Mouse (Mus musculus): ENCODE results near the gene Prg3. TPM values are rescaled to one million over a fixed set of nuclear protein-coding genes. Genes with fewer than 3 reads are reported as not detected.

Gene Prg3
- total and polyA plus RNA-seq, 3 experiments = not detected

DNA sequence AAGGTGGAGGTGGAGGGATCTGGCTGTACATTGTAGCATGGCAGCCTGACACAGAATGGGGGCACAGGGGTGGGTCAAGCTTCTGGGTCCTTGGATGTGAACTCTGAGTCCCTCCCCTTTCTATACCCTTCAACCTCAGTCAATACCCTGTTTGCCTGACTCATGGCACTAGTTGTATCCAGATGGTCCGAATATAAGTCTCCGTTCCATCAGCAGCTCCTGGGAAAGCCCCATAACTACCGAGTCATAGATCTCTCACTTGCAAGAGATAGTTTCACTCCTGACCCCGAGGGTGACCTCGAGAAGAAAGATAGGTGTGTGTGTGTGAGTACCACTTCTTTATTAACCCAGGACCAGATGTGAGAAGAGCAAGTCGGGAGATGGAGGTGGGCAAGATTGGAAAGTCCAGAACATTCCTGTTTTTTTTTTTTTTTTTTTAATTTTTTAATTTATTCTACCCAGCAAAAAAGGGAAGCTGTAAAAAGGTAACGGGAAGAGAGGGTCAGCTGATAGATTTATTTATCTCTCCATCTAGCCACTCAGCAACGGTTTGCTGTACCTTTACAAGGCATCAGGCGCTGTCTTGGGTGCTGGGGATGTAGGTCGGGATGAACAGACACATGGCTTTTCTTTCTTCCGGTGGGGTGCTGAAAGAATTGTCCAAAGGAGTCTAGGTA, 29.3 kb upstream of the Prg3 start:
- no peak for DNase-seq (ENCODE audit: extremely low read depth)
- H3K27ac ChIP-seq (ENCODE audit: insufficient read depth, low read depth) = peak overlapping the region; percentile 78
- H3K9me3 ChIP-seq (replicated peaks; ENCODE audit: low read length) = peaks cover 3% of the 10 kb centered on the region
- peaks cover 23 to 88% of the 10 kb centered on the region in 2 experiments for H3K4me1 ChIP-seq (ENCODE audit: control insufficient read depth in 1 of 2, insufficient read depth in 2 of 2)
- no peaks in the 10 kb centered on the region; the same call in 1 of the 2 replicates for H3K79me2 ChIP-seq (replicated peaks; ENCODE audit: control insufficient read depth, extremely low read depth, insufficient read depth, poor library complexity, severe bottlenecking)
- H3K4me2 ChIP-seq (ENCODE audit: insufficient read depth, low read depth, poor library complexity, severe bottlenecking) = no peak overlapping the region; the same call in 1 of the 2 replicates
- in situ Hi-C loops (cut with MboI; ENCODE audit: low pct_ligation_motif_present, low pct_unique_long_range_greater_than_20kb, low sequenced_read_pairs) = no loop called here
- dilution Hi-C loops (cut with MboI; ENCODE audit: extremely low pct_ligation_motif_present, extremely low pct_unique_long_range_greater_than_20kb, low sequenced_read_pairs) = no loop called here
- no peak overlapping the region for H3K9ac ChIP-seq (ENCODE audit: insufficient read depth, low read depth)
- H3K4me3 ChIP-seq (replicated peaks in 1 of 3; ENCODE audit: low read depth in 2 of 3, low read length in 2 of 3, poor library complexity in 1 of 3) = no peak overlapping the region
- peak; percentile 72 for TF ChIP-seq ETS1 (conservative IDR thresholded peaks at IDR 0.05; ENCODE audit: low read depth, low read length)
- TF ChIP-seq POLR2A (IDR thresholded peaks at IDR 0.05; ENCODE audit: low read depth, low read length) = no peak
- no peak for TF ChIP-seq TBP (conservative IDR thresholded peaks at IDR 0.05; ENCODE audit: low read depth, low read length)
- no peak for TF ChIP-seq MAZ (IDR thresholded peaks at IDR 0.05; ENCODE audit: low read depth, low read length)
- TF ChIP-seq RCOR1 (conservative IDR thresholded peaks at IDR 0.05; ENCODE audit: low read depth, low read length) = 0 out of 2 replicates have a peak, but pooled peaks have one; percentile 46
- TF ChIP-seq NRF1 (IDR thresholded peaks at IDR 0.05; ENCODE audit: low read depth, low read length) = no peak
- TF ChIP-seq TCF12 (IDR thresholded peaks at IDR 0.05; ENCODE audit: low read depth, low read length) = peak; percentile 60
- peak; percentile 60 for TF ChIP-seq ZNF384 (IDR thresholded peaks at IDR 0.05; ENCODE audit: low read depth, low read length)
- 0 out of 2 replicates have a peak, but pooled peaks have one; percentile 15 for TF ChIP-seq CHD2 (IDR thresholded peaks at IDR 0.05; ENCODE audit: low read length)
- no peak for TF ChIP-seq CTCF (conservative IDR thresholded peaks at IDR 0.05 in 1 of 2, IDR thresholded peaks at IDR 0.05 in 1 of 2; ENCODE audit: low read depth in 2 of 2, low read length in 2 of 2)
- 0 out of 2 replicates have a peak, but pooled peaks have one; percentile 38 for TF ChIP-seq MAX (IDR thresholded peaks at IDR 0.05; ENCODE audit: low read length)
- TF ChIP-seq ZMIZ1 (IDR thresholded peaks at IDR 0.05; ENCODE audit: low read depth, low read length) = 0 out of 2 replicates have a peak, but pooled peaks have one; percentile 23
- peak; percentile 72; the same call in 1 of the 2 replicates for TF ChIP-seq IRF4 (IDR thresholded peaks at IDR 0.05; ENCODE audit: low read depth, low read length)
- TF ChIP-seq EP300 (IDR thresholded peaks at IDR 0.05; ENCODE audit: low read length) = peak; percentile 74
- peak; percentile 55; the same call in 1 of the 2 replicates for TF ChIP-seq MYC (IDR thresholded peaks at IDR 0.05; ENCODE audit: low read depth, low read length)
- TF ChIP-seq BHLHE40 (IDR thresholded peaks at IDR 0.05; ENCODE audit: low read depth, low read length) = peak; percentile 73
- TF ChIP-seq JUN (IDR thresholded peaks at IDR 0.05; ENCODE audit: insufficient read depth, low read depth, low read length) = 0 out of 2 replicates have a peak, but pooled peaks have one; percentile 6
- no peak for TF ChIP-seq ZKSCAN1 (IDR thresholded peaks at IDR 0.05; ENCODE audit: borderline replicate concordance, low read depth, low read length)
- TF ChIP-seq UBTF (IDR thresholded peaks at IDR 0.05; ENCODE audit: low read depth, low read length) = no peak
- peak; percentile 62 for TF ChIP-seq SIN3A (IDR thresholded peaks at IDR 0.05; ENCODE audit: low read length)
- TF ChIP-seq KAT2A (IDR thresholded peaks at IDR 0.05; ENCODE audit: insufficient replicate concordance, low read length) = no peak
- TF ChIP-seq MAFK (IDR thresholded peaks at IDR 0.05; ENCODE audit: insufficient replicate concordance, low read length) = 0 out of 2 replicates have a peak, but pooled peaks have one; percentile 26
- H3K27me3 ChIP-seq (replicated peaks) = no peaks in the 10 kb centered on the region
- peaks cover 51 to 65% of the 10 kb centered on the region in 2 experiments for H3K36me3 ChIP-seq (replicated peaks in 1 of 2; ENCODE audit: control insufficient read depth in 1 of 2, insufficient read depth in 1 of 2, low read length in 1 of 2)

All from CH12.LX (cell line).